Mouse (Mus musculus): ENCODE data around the gene Insrr. TPM values are rescaled to one million over a fixed set of nuclear protein-coding genes. Genes with fewer than 3 reads are reported as not detected.
"Not testable (repeated sequence)": the region's sequence is repeated elsewhere in the genome, so short reads cannot be mapped to it uniquely, and the experiment has no call there.

Gene Insrr
- polyA plus RNA-seq, 1 experiment from 2014 or later = 0.97 TPM

DNA sequence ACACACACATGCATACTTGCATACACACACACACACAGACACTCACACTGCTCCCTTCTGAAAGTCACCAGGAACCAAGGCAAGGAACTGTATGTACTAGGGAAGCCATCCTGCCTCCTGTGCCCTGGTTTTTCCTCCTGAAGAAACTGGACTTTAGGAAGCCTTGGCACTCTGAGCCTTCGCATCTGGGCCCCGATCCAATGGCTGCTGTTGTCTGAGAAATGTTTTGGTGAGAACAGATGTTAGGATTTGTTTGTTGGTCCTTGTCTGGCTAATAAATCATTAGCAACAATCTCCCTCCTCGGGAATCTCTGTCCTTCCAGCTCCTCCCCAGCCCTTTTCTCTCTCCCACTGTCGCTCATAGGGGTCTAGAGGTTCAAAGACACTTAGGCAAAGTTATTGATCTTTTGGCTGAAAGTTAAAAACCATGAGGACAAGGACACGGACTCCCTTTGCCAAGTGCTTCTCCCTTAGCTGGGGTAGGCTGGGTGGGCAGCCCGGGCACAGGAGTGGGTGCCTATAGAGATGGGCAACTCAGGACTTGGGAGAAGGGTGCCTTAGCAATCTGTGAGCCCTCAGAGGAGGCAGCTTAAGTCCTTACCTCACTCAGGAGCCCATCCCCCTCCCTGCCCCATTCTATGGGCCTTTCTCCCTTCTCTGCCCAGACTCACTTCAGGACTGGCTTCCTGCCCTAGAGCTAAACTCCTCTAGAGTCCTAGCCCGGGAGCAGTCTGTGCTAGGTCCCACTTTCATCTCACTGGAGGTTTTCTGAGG lies 58.2 kb downstream of the Insrr start:
- DNase-seq (no peak), ATAC-seq (ENCODE audit: low FRiP score, low TSS enrichment) (no peak)
- H3K9me3 ChIP-seq (ENCODE audit: control insufficient read depth, low read length) = no peaks in the 10 kb centered on the region
- no peak overlapping the region for H3K9ac ChIP-seq (replicated peaks; ENCODE audit: low read length)
- H3K4me1 ChIP-seq (ENCODE audit: control insufficient read depth, insufficient read depth, low read length) = no peaks in the 10 kb centered on the region
- H3K27ac ChIP-seq (replicated peaks; ENCODE audit: low read depth, low read length) = no peak overlapping the region
- H3K4me3 ChIP-seq (replicated peaks; ENCODE audit: low read depth, low read length) = no peak overlapping the region
- no peak overlapping the region for H3K4me2 ChIP-seq (ENCODE audit: low read length)
- 76% methylated on average over 7 of the region's 7 CpGs for WGBS
- H3K36me3 ChIP-seq (ENCODE audit: control insufficient read depth, insufficient read depth, low read length) = peaks cover 40% of the 10 kb centered on the region
- H3K27me3 ChIP-seq (ENCODE audit: control insufficient read depth, insufficient read depth, low read length) = no peaks in the 10 kb centered on the region

DNA sequence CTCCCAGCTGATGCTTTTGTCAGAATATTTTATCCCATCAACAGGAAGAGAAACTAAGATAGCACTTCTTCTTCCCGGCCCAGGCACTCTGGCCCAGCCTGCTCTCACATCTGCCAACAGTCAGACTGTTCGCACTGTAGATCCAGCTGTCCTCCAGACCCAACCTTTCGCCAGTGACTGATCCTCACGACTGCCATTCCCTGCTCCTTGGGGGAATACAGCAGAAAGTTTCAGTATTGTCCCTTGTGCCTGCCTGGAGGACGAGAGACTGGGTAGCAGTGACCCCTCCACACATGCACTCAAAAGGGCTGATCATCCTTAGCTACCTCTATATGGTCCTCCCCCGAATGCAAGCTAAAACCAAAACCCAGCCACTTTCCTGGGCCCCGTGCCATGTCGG lies 59.2 kb downstream of the Insrr start:
- no peak overlapping the region for H3K27ac ChIP-seq (replicated peaks; ENCODE audit: low read depth, low read length)
- ATAC-seq (ENCODE audit: low FRiP score, low TSS enrichment) (no peak), DNase-seq (no peak)
- no peaks in the 10 kb centered on the region for H3K9me3 ChIP-seq (ENCODE audit: control insufficient read depth, low read length)
- H3K4me3 ChIP-seq (replicated peaks; ENCODE audit: low read depth, low read length) = no peak overlapping the region
- no peak overlapping the region for H3K9ac ChIP-seq (replicated peaks; ENCODE audit: low read length)
- H3K36me3 ChIP-seq (ENCODE audit: control insufficient read depth, insufficient read depth, low read length) = peaks cover 50% of the 10 kb centered on the region
- H3K4me2 ChIP-seq (ENCODE audit: low read length) = no peak overlapping the region
- no peaks in the 10 kb centered on the region for H3K4me1 ChIP-seq (ENCODE audit: control insufficient read depth, insufficient read depth, low read length)
- H3K27me3 ChIP-seq (ENCODE audit: control insufficient read depth, insufficient read depth, low read length) = no peaks in the 10 kb centered on the region
- WGBS = 93% methylated on average over 8 of the region's 8 CpGs

DNA sequence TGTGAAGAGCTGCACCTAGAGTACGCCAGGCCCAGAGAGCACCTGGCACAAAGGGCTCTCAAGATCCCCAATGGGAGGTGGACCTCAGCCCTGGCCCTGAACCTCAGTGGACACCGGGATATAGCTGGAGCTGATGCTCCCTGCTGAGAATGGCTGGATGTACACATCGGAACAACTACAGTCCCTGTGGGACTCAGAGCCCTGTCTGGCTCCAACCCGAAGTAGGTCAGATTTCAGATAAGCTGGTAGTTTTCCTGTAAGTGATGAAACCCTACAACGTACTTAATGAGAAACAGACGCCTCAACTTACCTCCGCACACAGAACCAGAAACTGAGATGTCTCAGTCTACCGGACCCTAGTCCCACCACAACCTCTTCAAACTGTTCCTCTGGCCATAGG lies 60.9 kb downstream of the Insrr start:
- DNase-seq = no peak
- H3K9me3 ChIP-seq (ENCODE audit: control insufficient read depth, low read length) = no peaks in the 10 kb centered on the region
- no peak overlapping the region for H3K9ac ChIP-seq (replicated peaks; ENCODE audit: low read length)
- no peak for ATAC-seq (ENCODE audit: low FRiP score, low TSS enrichment)
- no peak overlapping the region for H3K27ac ChIP-seq (replicated peaks; ENCODE audit: low read depth, low read length)
- peaks cover 65% of the 10 kb centered on the region for H3K36me3 ChIP-seq (ENCODE audit: control insufficient read depth, insufficient read depth, low read length)
- H3K4me3 ChIP-seq (replicated peaks; ENCODE audit: low read depth, low read length) = no peak overlapping the region
- no peaks in the 10 kb centered on the region for H3K27me3 ChIP-seq (ENCODE audit: control insufficient read depth, insufficient read depth, low read length)
- no peak overlapping the region for H3K4me2 ChIP-seq (ENCODE audit: low read length)
- 95% methylated on average over 8 of the region's 8 CpGs for WGBS
- H3K4me1 ChIP-seq (ENCODE audit: control insufficient read depth, insufficient read depth, low read length) = no peaks in the 10 kb centered on the region

DNA sequence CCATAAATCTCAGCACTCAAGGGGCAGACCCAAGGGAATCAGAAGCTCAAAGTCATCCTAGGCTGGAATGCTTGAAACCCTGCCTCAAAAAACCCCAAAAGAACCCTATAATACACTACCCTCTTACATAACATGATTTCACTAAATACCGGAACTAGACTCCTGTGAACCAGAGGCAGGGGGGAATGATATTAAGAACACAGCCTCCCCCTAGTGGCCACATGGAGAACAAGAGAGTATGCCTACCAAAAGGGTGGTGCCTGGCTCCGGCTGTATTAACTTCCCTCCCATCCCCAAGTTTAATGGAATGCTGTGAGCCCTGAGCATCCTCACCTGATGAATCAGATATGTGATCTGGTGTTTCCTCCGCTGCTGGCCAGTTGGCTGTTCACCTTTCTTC lies 63.1 kb downstream of the Insrr start:
- WGBS = 22% methylated on average over 3 of the region's 3 CpGs
- Histone ChIP-seq H3K4me1 (ENCODE audit: control insufficient read depth, insufficient read depth, low read length) (no peaks in the 10 kb centered on the region), H3K27ac (replicated peaks; ENCODE audit: low read depth, low read length) (no peak overlapping the region), H3K27me3 (ENCODE audit: control insufficient read depth, insufficient read depth, low read length) (no peaks in the 10 kb centered on the region), H3K9me3 (ENCODE audit: control insufficient read depth, low read length) (no peaks in the 10 kb centered on the region), H3K36me3 (ENCODE audit: control insufficient read depth, insufficient read depth, low read length) (peaks cover 80% of the 10 kb centered on the region), H3K4me3 (replicated peaks; ENCODE audit: low read depth, low read length) (no peak overlapping the region), H3K9ac (replicated peaks; ENCODE audit: low read length) (no peak overlapping the region), H3K4me2 (ENCODE audit: low read length) (no peak overlapping the region)
- ATAC-seq (ENCODE audit: low FRiP score, low TSS enrichment) = no peak; the same call in 1 of the 2 replicates
- DNase-seq = peak; percentile 86

DNA sequence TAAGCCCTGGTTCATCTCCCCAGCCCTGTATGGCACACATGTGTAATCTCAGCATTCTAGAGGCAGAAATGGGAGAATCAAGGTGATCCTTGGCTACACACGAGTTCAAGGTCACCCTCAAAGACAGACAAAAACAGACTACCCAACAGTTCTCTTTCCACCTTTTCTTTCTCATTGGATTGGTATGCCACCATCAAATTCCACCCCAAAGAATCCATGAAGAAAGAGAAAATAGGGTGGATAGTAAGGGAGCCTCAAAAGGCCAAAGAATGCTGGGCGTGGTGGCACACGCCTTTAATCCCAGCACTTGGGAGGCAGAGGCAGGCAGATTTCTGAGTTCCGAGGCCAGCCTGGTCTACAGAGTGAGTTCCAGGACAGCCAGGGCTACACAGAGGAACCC lies 67.4 kb downstream of the Insrr start:
- H3K4me2 ChIP-seq (ENCODE audit: low read length); ATAC-seq (ENCODE audit: low FRiP score, low TSS enrichment); H3K27me3 ChIP-seq (ENCODE audit: control insufficient read depth, insufficient read depth, low read length); DNase-seq; H3K9me3 ChIP-seq (ENCODE audit: control insufficient read depth, low read length); H3K4me3 ChIP-seq (replicated peaks; ENCODE audit: low read depth, low read length); H3K4me1 ChIP-seq (ENCODE audit: control insufficient read depth, insufficient read depth, low read length); H3K27ac ChIP-seq (replicated peaks; ENCODE audit: low read depth, low read length); H3K9ac ChIP-seq (replicated peaks; ENCODE audit: low read length): not testable (repeated sequence)
- 98% methylated on average over 4 of the region's 4 CpGs for WGBS
- H3K36me3 ChIP-seq (ENCODE audit: control insufficient read depth, insufficient read depth, low read length) = peaks cover 84% of the 10 kb centered on the region

Other genes starting within 250 kb of the Insrr start
- gene Arhgef11, start 179.4 kb upstream of the Insrr start, polyA plus RNA-seq (2014; fragmentation: Nextera tagmentation; extraction: Ambion mirVana) = 22.8 and 30.6 TPM in 2 replicates
- 0.49 and 0.50 TPM in 2 replicates for gene Lrrc71, start 48.3 kb upstream of the Insrr start, polyA plus RNA-seq (2014; fragmentation: Nextera tagmentation; extraction: Ambion mirVana)
- gene Ntrk1, start 1.8 kb upstream of the Insrr start, polyA plus RNA-seq (2014; fragmentation: Nextera tagmentation; extraction: Ambion mirVana) = 1.2 and 1.7 TPM in 2 replicates
- 2.2 and 6.9 TPM in 2 replicates for gene Pear1, start 27.4 kb downstream of the Insrr start, polyA plus RNA-seq (2014; fragmentation: Nextera tagmentation; extraction: Ambion mirVana)
- 0.05 TPM in 1 of 2 replicates, not detected in the other for gene Sh2d2a, start 49.8 kb downstream of the Insrr start, polyA plus RNA-seq (2014; fragmentation: Nextera tagmentation; extraction: Ambion mirVana)
- gene Prcc, start 88.7 kb downstream of the Insrr start, polyA plus RNA-seq (2014; fragmentation: Nextera tagmentation; extraction: Ambion mirVana) = 17.4 and 22.5 TPM in 2 replicates
- gene Hdgf, start 109.4 kb downstream of the Insrr start, polyA plus RNA-seq (2014; fragmentation: Nextera tagmentation; extraction: Ambion mirVana) = 157 and 185 TPM in 2 replicates
- gene Mrpl24, start 122.6 kb downstream of the Insrr start, polyA plus RNA-seq (2014; fragmentation: Nextera tagmentation; extraction: Ambion mirVana) = 55.8 and 56.3 TPM in 2 replicates
- 19.1 and 23.2 TPM in 2 replicates for gene Isg20l2, start 133.4 kb downstream of the Insrr start, polyA plus RNA-seq (2014; fragmentation: Nextera tagmentation; extraction: Ambion mirVana)
- gene Rrnad1, start 133.8 kb downstream of the Insrr start, polyA plus RNA-seq (2014; fragmentation: Nextera tagmentation; extraction: Ambion mirVana) = 19.1 and 21.7 TPM in 2 replicates
- 28.3 and 42.4 TPM in 2 replicates for gene Crabp2, start 151.7 kb downstream of the Insrr start, polyA plus RNA-seq (2014; fragmentation: Nextera tagmentation; extraction: Ambion mirVana)
- 19.0 and 28.8 TPM in 2 replicates for gene Nes, start 174.1 kb downstream of the Insrr start, polyA plus RNA-seq (2014; fragmentation: Nextera tagmentation; extraction: Ambion mirVana)
- gene Bcan, start 203.3 kb downstream of the Insrr start, polyA plus RNA-seq (2014; fragmentation: Nextera tagmentation; extraction: Ambion mirVana) = 34.3 and 49.7 TPM in 2 replicates
- gene Hapln2, start 230.6 kb downstream of the Insrr start, polyA plus RNA-seq (2014; fragmentation: Nextera tagmentation; extraction: Ambion mirVana) = 0.47 and 0.57 TPM in 2 replicates
- gene Gpatch4, start 246.2 kb downstream of the Insrr start, polyA plus RNA-seq (2014; fragmentation: Nextera tagmentation; extraction: Ambion mirVana) = 22.9 and 30.3 TPM in 2 replicates